Mouse (Mus musculus): Measurements from ENCODE around the gene Cirbp.

- no peak for TF ChIP-seq CTCF (IDR thresholded peaks at IDR 0.05; ENCODE audit: low read depth)
- no peak for TF ChIP-seq EP300 (IDR thresholded peaks at IDR 0.05; ENCODE audit: low read depth)
Observed at GRCm38 (mm10) chr10:80142530-80142925, 23.3 kb upstream of the Cirbp start.

Measured in liver, embryonic 14.5 days (tissue).